Mouse (Mus musculus) 3134 (cell line): ENCODE results near the gene Tcf7l2.

Source experiments
- DNase-seq: peaks from one replicate; pipeline ENCODE4 v3.0.0-alpha.2; 2011; ENCODE audit warnings: low spot score; ENCODE audit not compliant: insufficient read length; ENCODE audit errors: extremely low read depth

Gene Tcf7l2

DNA sequence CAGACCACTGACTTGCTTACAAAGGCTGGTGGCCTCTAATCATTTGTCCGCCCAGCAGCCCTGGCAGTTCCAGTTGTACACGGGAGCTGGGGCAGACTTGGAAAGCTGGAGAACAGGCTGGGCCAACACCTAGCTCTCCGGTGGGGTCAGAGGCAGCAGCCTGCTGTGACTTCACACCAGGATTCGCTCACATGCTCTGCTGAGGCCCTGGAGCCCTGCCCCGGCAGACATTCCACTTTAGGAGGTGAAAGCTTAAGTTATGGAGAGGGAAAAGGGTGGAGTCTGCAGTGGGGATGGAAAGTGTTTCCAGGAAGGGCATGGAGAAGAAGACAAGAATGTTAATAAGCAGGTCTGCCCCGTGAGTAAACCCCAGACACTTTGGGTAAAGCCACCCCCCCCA is 19.2 kb upstream of the Tcf7l2 start:
- DNase-seq, result no peak

DNA sequence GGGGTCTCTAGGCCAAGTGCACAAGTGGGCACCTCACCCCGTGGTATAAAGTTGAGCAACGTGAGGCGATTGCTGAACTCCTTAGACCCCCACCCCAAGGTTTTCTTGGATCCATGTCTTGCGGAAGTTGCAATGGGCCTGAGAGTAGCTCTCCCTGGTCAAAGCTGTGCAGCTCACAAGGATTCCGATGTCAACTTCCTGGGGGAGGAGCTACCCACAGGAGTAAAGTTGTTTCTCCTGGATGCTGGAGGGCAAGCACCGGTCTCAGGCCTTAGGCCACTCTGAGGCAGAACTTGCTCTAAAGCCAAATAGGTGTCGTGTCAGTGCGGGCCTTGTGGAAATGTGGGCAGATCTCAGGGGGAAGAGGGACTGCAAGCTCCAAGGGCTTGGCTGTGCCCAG is 12.2 kb upstream of the Tcf7l2 start:
- DNase-seq, result no peak

DNA sequence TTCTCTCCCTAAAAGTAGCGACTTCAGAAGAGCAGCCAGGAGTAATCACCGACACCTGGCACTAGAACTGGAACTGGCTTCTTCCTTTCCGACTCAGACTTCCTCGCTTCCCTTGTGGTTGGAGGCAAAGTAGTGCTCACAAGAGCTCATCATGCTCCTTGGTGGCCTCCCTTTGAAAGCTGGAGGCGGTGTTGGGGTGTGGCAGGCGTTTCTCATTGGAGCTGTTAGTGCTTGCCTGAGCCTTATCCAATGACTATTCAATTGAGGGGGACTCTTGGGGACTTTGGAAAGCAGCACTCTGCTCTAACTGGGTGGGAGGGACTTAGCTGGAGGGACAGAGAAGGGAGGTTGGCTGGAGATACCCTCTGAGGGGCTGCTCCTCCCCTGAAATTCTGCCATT is 9.1 kb upstream of the Tcf7l2 start:
- no peak for DNase-seq

DNA sequence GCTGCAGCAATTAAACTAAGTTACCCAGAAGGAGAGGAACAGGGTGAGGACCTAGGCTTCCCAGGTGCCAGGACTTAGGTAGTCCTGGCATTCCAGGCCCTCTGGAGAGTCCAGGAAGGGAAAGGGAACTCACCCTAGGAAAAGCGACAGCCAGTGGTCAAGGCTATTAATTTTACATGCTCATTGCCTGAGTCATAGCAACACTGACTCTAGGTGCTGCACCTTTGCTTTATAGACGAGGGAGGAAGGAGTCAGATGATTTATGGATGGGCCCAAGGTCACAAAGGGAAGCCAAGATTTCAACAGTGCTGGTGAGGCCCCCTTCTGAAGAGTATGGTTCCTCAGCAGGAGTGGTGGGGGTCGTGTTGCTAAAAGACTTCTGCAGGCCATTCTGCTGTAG is 8.6 kb upstream of the Tcf7l2 start:
- DNase-seq, result no peak

DNA sequence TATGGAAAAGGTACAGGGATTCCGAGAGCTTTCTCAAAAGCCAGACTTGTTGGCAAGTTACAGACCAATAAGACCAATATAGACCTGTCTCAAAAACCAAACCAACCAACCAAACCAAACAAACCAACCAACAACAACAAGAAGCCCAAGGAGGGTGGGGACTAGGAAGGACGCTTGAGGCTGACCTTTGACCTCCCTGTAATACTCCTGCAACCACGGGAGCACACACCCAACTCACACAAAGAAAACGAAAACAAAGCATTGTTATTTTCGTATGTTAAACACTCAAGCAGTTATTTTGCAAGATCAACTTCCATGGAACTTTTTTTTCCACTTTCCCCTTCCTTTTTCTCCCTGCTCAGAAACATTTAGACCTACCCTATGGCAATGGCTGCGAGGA is 5.6 kb upstream of the Tcf7l2 start:
- DNase-seq, result no peak

DNA sequence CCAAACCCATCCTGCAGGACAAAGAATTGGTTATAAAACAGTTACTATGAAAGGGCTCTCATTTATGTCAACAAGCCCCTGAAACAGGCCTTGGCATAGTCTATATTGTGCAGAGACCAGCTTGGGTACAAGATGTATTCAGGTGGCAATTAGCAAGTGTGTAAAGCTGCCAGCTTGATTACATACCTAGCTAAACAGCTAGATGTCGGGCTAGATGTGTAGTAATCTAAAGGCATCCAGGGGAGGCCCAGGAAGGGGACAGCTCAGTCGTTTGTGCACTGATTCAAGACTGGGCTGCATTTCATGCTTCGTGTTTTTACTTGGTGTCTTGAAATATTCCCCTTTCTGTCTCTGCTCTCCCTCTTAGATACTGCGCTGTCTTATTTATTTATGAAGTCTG is 1.9 kb upstream of the Tcf7l2 start:
- no peak for DNase-seq

DNA sequence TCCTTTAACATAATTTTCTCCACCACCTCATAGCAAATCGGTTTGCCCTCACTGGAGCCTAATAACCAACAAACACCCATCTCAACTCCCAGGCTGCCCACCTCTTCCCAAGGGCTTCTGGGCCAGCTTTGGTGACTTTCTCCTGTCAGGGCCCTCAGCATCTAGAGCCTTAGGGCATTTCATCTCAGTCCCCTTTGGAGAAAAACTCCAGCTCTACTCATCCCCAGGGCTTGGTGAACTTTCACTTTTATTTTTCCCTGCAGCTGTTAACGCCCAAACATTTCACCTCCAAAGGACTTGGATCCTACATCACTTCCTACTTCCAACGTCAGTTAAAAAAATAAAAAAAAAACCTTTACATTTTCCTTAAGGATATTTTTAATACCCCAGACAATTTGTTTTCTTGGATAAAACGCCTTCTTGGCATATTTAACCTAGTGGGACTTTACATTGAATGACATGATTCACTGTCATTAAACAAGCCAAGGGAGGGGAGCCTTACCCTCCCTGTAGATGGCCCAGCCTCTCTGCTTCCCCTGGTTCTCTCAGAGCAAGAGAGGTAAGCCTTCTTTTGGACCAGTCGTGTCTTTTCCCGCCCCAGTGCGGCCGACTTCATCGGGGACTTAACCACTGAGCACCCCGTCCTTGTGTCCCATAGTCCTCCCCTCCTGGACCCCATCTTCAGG is 724 bp upstream of the Tcf7l2 start:
- DNase-seq, result no peak

DNA sequence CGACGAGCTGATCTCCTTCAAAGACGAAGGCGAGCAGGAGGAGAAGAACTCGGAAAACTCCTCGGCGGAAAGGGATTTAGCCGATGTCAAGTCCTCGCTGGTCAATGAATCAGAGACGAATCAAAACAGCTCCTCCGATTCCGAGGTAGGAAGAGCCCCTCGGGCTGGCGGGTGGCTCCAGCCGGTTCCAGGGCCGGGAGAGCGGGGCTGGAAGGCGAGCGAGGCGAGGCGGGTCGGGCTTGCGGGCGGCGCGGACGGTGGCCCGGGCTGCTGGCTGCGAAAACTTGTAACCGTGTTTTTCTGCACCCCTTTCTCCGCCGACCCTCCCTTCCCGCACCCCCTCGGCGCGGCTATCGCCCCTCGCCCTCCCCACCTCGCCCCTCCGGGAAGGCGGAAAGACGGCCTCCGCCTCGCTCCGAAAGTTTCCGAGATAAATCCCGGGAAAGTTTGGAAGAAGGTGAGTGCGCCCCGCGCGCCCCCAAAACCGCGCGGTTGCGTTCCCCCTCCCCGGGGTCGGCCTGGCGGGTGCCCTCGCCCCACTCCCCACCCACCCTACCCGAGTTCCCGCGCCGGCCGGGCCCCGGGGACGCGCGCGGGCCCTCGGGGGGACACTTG is 873 bp downstream of the Tcf7l2 start:
- peak; percentile 78 for DNase-seq

DNA sequence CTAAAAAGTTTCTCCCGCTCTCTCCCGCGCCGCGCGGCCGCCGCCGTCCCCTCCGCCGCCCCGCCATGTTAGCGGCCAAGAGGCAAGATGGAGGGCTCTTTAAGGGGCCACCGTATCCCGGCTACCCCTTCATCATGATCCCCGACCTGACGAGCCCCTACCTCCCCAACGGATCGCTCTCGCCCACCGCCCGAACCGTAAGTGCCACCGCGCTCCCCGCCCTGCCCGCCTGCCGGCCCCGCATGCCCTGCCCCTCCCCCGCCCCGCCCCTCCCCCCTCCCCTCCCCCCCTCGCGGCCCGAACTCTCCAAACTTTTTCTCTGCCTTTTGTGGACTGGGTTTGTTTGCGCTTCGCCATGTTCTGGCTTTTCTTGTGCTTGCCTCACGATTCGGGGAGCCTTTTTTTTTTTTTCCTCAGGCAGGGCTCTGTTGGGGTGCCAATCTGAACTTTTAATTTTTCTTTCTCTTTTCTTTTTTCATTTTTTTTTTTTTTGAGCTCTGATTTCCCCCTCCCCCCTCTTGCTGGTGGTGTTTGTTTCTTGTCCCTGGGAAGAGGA is 1.5 kb downstream of the Tcf7l2 start:
- DNase-seq, result peak; percentile 65

DNA sequence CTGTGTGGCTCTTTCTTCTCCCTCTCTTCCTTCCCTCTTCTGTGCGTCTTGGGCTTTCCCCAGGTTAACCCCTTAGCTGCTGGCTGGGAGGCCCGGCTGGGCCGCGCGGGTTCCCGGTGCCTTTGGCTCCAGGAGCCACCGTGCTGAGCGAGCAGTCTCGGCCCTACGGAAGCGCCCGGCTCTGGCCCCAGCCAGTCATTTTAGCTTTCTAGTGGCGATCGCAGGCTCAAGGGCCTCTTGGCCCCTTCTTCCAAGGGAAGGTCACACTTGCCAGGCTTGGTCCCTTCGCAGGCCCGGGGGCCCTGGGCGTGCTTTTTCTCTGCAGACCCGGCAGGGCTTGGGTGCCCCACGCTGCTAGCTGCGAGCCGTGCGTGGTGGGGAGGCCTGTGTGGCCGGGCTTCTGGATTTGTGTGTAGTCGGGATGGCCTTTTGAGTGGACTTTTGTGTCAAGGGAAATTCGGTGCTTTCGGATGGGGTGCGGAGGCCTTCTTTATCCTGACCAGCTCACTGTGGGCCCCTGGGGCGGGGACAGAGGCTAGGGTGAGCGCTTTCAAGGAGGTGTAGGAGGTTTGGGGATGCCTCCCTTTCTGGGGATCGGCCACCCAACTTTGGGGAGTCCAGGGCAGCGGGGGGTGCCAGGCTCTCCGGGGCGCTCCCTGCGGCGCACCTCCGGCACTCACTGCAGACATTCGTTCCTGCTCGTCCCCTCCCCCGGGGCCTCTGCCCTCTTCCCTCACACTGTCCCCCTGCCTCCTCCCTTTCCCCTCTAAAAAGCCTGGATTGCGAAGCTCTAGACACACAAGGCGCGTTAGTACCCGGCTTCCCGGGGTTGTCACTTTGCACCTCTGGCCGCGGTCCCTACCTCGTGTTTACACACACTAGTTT is 2.2 kb downstream of the Tcf7l2 start:
- peak; percentile 86 for DNase-seq

DNA sequence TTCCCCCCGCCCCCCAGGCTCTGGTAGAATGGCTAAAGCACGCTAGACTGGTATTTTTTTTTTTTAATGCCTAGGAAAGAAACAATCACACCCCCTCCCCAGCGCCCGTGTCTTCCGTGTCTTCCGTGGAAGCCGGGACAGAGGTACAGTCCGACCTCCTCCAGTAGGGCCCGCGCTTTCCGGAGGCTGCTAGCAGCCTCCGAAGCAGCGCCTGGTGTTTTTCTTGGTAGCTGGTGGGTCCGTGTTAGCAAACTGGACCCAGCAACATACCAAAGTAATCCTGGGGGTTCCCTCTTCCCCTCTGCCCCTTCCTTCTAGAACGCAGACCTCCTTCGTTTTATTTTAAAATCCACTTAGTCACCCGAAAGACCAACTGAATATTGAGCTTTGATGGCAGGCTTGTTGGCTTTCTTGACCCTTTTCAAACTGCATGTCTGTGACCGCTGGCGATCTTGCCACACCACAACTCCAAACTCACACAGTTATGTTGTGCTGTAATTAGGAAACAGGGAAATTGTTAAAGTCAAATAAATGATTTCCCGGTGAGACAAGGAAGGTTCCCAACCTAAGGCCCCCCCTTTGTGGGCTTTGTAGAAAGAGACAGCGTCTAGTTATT is 3.1 kb downstream of the Tcf7l2 start:
- no peak for DNase-seq

DNA sequence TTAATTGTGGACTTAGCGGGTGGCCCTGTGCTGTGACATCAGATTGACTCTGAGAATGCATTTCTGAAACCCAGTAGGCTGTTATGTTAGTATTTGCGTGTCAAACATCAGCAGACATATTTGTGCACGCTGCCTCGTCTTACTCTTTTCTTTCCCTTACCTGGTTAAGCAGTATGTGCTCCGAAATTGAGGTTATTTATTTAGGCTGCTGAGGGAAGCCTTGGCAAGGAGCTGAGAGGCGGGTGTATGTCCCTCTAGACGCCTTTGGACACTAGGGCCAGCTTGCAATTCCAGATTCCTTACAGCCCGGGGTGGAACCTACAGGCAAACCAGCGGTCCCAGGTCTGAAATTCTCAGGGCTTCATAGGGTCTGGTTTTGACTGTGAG is 3.6 kb downstream of the Tcf7l2 start:
- no peak for DNase-seq

DNA sequence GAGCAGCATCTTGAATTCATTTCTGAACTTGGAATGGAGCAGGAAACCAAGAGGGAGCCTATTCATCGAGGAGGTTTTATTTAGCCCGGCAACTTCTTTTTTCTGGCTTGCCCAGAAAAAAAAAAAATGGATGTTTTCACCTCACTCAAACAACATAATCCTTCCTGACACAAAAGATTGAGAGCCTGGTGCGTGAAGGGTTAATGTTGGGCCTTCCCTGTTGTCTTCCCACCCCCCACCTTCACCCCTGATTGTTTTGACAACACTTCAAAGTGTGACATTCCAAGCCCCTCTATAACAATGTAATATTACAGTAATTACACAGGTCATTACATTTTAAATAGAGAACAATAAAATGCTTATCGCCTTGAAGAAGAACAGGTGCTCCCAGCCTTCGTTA is 4.6 kb downstream of the Tcf7l2 start:
- no peak for DNase-seq

DNA sequence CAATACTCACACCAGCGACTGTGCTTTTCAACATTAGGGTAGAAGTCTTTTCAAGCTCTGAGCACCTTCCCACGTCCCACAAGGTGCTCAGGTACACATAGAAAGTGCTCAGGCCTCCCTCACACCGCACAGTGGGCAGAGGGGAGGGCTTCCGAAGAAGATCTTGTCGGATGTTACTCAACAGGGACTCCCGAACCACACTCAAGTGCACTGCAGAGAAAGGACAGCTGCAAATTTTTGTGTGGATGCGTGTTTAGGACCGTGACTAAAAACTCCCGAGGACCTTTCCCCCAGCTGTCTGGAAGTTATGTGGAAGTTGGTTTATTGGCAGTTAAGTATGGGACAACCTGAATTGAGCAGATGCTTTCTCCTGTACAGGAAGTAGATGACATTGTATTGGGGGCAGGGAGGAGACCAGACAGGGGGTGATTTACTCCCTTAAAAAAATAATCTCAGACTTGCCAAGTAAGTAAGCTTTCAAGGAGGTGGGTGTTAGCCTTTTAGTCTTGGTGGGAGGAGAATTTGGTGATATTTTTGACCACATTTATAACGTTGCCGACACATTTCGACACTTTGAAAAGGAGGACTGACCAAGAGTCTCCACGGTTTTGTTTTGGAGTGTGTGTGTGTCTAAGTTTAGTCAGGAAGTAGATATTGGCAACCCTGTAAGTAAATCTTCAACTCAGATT is 5.8 kb downstream of the Tcf7l2 start:
- DNase-seq, result no peak

DNA sequence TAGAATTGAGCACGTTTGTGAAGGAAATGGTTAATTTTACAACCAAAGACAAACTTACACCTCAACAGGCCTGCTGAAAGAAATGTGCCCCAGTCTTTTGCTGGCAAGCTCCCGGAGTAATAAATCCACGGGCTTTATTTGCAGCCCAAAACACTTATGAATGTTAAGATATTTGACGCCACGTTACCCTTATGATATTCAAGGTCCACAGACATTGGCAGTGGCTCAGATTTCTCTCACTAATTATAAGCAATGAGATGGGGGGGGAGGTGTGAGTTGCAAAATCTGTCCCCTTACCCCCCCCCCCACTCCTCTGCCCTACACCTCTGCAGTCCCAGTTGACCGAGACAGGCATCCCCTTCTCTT is 6.3 kb downstream of the Tcf7l2 start:
- no peak for DNase-seq

DNA sequence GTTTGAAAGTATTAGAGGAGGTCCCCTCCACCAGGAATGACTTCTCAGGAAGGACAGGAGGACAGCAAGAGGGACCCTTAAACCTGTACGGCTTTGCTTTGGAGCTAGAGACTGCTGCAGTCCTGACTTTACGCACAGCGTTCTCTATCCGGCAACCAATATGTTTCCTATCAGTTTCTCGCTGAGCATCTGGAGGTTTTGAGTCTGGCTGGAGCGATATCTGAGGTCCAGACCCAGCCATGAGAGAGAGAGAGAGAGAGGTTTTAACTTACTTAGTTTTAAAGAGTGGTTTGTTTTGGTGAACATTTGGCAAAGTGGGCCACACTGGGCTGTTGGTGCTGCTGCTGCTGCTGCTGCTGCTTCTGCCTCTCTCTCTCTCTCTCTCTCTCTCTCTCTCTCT is 7.2 kb downstream of the Tcf7l2 start:
- DNase-seq, result no peak

DNA sequence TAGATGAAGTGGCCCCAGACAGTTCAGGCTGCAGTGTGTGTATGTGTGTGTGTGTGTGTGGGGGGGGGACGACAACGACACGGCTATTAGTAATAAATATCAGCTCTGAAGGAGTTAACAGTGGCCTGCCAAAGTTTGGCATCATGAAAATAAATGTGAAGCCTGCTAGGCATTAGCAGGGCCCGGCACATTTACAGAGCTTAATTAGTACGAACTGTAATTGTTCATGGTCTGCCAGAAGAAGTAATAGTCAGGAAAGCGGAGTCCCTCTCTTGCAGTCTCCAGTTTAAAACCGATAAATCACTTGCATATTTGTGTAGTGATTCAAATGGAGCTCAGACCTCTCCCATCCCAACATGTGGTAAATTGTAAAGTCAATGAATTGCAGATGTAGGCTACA is 7.9 kb downstream of the Tcf7l2 start:
- DNase-seq, result no peak

DNA sequence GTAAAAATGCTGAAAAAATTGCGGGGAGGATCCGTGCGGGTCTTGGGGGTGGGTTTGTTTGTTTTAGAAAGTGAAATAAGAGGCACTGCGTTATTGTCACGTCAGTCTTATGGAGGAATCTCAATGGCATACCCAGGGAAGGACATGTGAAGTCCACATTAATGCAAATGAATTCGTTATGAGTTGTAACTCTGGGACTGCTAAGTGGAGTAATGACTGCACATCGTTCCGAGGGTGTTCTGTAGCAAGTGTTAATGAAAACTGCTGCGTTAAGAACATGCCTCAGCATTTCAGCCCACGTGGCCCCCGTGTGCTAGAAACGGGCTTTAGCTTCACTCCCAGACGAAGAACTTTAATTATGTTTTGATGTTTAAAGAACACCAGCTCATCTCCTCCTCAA is 8.4 kb downstream of the Tcf7l2 start:
- no peak for DNase-seq

DNA sequence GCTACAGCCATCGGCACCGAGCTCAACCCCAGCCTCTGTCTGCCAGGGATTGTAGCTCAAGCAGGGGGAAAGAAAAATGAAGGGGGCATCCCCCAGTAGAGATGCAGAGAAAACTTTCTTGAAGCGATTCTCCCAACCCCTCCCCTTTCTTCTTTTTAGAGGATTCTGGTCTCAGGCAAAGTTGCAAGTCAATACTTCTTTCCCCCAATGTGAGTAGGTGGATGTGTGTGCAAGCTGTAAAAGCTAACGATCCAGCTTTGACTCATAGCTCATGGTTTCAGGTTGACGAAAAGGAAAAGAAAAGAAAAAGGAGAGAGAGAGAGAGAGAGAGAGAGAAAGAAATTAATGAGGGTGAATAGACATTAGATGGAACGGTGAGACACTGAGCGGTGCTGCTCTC is 8.8 kb downstream of the Tcf7l2 start:
- no peak for DNase-seq

DNA sequence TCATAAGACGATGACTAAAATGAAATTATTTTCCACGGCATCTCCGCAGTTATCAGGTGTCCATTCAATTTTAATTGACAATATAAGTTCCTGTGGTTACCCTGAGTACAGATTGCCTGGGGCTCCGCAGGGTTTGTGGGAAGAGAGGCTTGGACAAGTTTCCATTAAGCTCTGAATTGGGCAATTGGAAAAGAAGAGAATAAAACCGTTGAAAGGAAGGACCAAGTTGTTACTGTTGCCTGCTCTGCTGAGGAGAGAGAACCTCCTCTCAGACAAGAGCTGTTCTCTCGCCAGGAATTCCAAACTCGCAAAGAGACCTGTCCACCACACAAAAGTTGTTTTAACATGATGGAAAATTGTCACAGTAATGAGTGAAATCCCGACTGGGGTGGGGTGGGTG is 11.2 kb downstream of the Tcf7l2 start:
- DNase-seq, result no peak

DNA sequence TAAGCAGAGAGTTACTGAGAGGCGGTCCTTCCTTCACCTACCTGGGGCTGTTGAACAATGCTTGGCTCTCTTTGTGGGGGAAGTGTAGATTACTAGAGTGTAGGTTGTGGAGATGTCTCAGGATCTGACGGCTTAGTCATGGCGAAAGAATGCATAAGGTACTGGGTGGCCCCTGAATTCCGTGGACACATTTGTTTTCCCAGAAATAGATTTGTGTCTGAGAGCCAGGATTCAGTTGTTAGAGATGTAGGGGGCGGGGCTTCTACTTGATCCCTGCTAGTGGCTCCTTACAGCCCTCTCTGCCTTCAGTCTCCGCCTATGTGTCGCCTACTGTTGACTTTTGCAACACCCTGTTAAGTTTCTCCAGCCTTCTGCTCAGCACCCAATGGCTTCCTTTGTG is 12.7 kb downstream of the Tcf7l2 start:
- DNase-seq, result no peak
